Mouse (Mus musculus) ES-E14 (cell line): ENCODE measurements around the gene Sipa1l2.

Experiments used
- MAFK ChIP-seq: IDR thresholded peaks from 2 replicates; pipeline ENCODE4 v1.6.1; 2014; ENCODE audit warnings: mild to moderate bottlenecking, low read depth, low read length, inconsistent platforms; ENCODE audit not compliant: insufficient read depth
- ZC3H11A ChIP-seq: IDR thresholded peaks from 2 replicates; pipeline ENCODE4 v1.6.1; 2012; ENCODE audit warnings: low read depth, mild to moderate bottlenecking, inconsistent platforms, low read length, borderline replicate concordance
- ZNF384 ChIP-seq: IDR thresholded peaks from 2 replicates; pipeline ENCODE4 v1.6.1; 2012; ENCODE audit warnings: low read depth, low read length, inconsistent platforms

DNA sequence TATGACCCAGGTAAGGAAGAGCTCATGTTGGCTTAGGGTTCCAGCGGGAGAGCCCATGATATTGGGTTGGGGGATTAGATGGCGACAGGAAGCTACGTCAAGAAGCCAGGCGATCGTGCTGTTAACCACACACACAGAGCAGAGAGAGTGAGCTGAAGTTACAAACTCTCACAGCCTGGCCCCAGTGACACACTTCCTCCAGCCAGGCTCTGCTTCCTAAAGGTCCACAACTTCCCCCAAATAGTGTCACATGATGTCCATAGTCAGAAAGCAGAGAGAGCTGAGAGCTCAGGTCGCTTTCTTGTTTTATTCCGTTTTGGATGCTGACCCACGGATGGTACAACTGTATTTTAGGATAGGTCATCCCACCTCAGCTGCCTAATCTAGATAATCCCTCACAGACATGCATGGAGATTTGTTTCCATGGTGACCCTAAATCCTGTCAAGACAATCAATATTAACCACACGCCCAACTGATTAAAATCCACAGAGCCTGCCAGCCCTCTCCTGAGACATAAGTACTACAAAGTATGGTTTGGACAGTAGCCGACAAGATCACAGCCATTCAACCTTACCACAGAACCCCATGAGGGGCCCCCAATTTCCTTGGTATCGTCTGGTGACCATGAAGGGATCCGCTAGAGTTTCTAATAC, 30.6 kb upstream of the Sipa1l2 start:
- TF ChIP-seq MAFK = no peak
- TF ChIP-seq ZC3H11A = no peak
- no peak for TF ChIP-seq ZNF384
